Mouse (Mus musculus): ENCODE results near the gene Aldh1a3.

The Aldh1a3 gene

DNA sequence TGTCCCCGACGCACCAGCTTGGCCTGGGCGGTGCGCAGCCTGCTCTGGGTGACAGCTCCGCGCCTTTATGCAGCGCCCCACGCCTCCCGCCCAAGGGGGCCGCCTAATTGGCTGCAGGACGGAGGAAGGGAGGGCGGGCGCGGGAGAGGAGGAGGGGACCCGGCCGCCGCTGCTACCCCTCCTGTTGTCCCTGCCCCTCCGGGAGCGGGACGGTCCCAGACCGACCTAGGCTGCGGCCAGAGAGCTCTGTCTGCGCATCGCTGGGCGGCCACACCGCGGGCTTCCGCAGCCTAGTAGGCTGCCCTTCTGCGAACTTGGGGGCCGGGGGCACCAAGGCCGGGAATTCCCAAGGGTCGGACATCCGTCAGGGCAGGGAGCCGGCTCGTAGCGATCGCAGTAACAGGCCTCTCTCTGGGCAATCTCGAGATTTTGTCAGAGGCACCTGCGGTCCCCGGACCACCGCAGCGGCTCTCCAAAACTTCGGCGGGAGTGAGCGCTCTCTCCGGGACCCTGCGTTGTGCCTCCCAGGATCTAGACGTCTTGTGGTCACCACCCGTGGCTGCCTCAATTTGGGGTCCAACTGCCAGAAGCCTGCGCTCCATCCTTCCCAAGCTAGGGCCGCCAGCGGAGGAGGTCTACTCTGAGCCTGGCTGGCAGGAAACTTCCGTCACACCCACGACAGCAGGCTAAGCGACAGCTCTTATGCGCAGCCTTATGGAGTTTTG lies at the start of gene Aldh1a3:
Gene Aldh1a3, minus strand, starts transcription at position 81 of the 725 bp plus-strand sequence.
- peak; percentile 61 for DNase-seq (ENCODE audit: low spot score)

- no peak for DNase-seq (ENCODE audit: low spot score)
Measured at GRCm38 (mm10) chr7:66476289-66476688, 49.0 kb upstream of the Aldh1a3 start.

DNA sequence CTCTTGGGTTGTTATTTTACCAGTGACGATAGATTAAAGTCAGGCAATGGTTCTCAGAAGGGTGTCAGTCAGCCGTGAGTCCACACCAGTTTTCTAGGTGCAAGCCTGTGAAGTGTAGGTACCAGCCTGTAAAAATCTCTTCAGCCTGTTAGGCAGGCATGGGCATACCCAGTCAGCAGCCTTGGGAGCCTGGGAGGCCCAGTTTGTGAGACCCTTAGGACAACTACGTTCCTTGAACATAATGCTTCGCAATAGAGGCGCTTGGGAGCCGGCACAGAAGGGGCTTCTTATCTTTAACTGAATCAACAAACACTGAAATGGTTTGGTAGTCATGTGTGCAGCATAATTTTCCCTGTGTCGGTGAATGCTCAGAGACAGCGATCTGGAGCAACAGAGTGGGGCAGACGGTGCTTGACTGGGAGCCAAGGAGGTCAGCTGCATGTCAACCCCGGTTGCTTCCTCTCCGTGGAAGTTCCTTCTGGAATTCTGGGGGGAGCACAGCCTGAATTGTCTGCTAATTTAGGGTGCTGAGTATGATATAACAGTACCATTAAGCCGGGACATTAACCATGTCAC lies 44.4 kb upstream of the Aldh1a3 start:
- DNase-seq (ENCODE audit: low spot score), result no peak

GRCm38 (mm10) chr7:66466641-66467040 lies 39.3 kb upstream of the Aldh1a3 start:
- DNase-seq (ENCODE audit: low spot score), result no peak

GRCm38 (mm10) chr7:66465241-66465640 lies 37.9 kb upstream of the Aldh1a3 start:
- DNase-seq (ENCODE audit: low spot score), result no peak

DNA sequence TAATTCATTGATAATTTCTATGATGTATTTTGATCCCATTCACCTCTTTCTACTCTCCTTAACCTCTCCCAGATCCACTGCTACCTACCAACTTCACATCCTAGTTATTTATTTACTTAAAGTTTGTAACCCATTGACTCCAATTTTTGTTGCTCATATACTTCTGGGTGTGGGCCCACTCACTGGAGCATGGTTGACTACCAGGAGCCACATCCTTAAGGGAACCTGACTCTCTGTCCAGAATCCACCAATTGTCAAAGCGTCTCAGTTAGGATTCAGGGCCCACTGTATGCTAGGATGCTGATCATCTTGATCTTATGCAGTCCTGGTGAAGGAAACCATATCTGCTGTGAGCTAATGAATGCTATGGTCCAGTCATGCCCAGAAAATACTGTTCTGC lies 35.8 kb upstream of the Aldh1a3 start:
- DNase-seq (ENCODE audit: low spot score), result no peak

- DNase-seq (ENCODE audit: low spot score), result no peak
Measured at GRCm38 (mm10) chr7:66451622-66452295, 24.4 kb upstream of the Aldh1a3 start.

GRCm38 (mm10) chr7:66449971-66450752 lies 22.8 kb upstream of the Aldh1a3 start:
- peak; percentile 43 for DNase-seq (ENCODE audit: low spot score)

- DNase-seq (ENCODE audit: low spot score), result no peak
Measured at GRCm38 (mm10) chr7:66448786-66449540, 21.6 kb upstream of the Aldh1a3 start.

- no peak for DNase-seq (ENCODE audit: low spot score)
Measured at GRCm38 (mm10) chr7:66448304-66448703, 21.0 kb upstream of the Aldh1a3 start.

DNA sequence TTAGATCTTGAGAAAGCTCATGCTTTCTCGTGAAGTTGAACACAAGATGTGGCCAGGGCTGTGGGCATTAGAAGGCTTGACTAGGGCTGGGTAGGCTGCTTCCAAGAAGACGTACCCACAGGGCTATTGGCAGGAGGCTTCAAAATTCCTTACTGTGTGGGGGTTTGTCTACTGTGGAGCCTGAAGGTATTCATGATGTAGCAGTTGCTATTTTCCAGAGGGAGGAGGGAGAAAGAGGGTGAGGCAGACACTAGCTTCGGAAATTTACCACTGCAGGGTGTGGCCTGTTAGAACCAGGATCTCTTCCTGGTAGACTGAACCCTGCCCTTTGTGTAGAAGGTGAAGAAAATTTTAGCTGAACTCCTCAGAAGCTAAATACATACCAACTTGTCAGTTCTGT lies 19.5 kb upstream of the Aldh1a3 start:
- no peak for DNase-seq (ENCODE audit: low spot score)

- DNase-seq (ENCODE audit: low spot score), result no peak
Measured at GRCm38 (mm10) chr7:66445117-66445905, 18.0 kb upstream of the Aldh1a3 start.

DNA sequence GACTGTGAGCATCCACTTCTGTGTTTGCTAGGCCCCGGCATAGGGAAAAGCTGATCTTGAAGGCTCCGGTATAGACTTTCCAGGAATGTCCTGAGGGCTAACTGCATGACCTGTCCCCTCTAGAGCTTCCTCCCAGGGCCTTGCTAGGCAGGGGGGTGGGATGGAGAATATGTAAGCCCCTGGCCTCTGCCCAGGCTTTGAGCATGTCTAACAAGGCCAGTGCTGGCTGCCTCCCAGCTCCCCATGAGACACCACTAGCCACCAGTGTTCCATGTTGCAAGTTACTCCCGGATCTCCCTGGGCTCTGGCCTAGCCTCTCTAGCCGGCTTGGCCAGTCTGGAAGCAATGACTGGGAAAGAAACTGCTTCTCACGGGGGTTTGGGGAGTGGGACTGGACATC lies 17.4 kb upstream of the Aldh1a3 start:
- no peak for DNase-seq (ENCODE audit: low spot score)

DNA sequence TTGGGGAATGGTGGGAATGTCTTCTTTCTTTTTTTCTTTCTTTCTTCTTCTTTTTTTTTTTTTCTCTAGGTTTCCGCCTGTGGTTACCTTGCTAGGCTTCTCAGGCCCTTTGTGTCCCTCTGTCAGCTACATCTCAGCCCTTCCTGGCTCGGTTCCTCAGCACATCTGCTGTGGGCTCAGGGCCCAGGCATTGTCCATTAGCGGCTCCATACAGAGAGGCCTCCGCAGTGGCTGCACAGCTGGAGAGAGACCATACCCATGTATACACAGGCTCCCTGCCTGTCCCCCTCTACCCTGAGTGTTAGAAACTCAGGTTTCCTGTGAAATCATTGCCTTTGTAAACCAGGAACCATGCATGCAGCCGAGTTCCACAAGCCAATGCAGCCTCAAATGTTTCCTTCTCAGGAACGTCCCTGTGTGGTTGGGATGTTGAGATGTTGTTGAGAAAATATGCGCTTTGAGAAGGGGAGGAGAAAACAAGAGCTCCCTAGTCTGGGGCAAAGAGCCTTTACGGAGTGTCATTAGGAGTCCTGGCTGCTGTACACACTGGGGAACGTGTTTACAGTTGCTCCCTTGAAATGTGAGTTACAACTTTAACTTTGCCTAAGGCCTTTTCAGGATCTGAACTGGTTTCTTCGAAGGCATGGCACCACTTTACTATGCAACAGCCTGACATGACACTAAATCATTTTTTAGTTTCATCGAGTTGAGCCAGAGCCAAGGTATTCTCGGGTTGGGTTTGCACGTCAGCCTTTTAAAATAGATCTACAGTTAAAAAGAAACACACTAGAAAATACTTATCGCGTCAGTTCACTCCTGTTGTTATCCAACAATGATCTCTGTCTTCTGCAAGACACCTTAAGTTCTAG lies 15.4 kb upstream of the Aldh1a3 start:
- no peak for DNase-seq (ENCODE audit: low spot score)

DNA sequence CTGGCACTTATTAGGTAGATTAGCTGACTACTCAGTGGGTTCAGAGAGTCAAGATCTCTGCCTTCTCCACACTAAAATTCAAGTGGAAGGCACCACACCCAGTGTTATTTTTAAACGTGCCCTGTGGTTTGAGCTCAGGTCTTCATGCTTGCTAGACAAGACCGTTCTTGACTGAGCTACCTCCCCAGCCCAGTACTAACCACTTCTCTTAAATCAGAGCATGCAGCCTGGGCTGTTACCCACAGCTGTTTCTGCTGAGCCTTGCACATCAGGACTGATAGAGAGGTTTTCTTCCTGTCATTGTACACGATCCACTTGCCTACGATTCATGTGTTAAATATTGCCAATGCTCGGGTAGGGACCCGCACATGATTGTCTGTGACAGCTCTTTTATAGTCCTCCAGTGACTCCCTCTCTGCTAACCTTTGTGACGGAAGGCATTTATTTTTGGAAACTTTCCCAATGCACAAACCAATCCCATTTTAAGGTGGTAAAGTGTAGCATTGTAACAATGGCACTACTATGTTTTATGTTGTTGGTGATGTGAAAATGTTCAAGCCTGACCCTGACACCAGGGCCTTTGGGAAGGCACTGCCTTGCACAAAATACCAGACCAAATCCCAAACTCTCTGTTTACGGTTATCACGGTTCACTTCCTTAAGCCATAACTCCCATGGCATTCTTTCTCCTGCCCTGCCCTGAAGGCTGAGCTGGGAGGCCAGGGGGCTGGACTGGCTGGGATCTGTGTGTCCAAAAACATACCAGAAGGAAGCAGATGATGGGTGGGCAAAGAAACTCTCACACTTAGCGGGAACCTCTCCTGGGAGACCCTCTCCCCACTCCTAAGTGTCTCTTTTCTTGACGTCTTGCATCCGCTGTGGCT lies 11.7 kb upstream of the Aldh1a3 start:
- DNase-seq (ENCODE audit: low spot score), result no peak

GRCm38 (mm10) chr7:66434453-66434935 lies 7.2 kb upstream of the Aldh1a3 start:
- DNase-seq (ENCODE audit: low spot score), result peak; percentile 52

DNA sequence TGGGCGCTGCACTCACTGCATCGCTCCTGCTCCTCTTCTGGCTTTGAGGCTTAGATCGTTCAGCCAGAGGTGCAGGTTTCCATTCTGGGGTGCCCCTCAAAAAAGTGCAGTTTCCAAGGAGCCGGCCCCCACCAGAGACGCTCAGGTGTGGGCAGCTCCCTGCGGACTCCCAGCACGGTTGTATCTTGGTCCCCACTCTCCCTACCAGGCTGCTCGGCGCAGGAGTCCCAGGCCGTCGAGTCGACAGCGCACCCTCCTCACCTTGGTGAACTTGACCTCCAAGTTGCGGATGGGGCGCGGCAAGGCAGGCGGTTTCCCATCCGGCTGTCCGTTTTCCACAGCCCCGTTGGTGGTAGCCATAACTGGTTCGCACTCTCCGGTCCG lies 272 bp downstream of the Aldh1a3 start:
- DNase-seq (ENCODE audit: low spot score), result no peak

- DNase-seq (ENCODE audit: low spot score), result no peak
Measured at GRCm38 (mm10) chr7:66421903-66422302, 5.4 kb downstream of the Aldh1a3 start.

- peak; percentile 51 for DNase-seq (ENCODE audit: low spot score)
Measured at GRCm38 (mm10) chr7:66418981-66419380, 8.3 kb downstream of the Aldh1a3 start.
